Mouse (Mus musculus) myocyte (in vitro differentiated cells): ENCODE measurements at regions not wholly inside any gene's neighbourhood (a gene's known extent, or its start where the extent isn't known, plus 50 kb on each side); places are given as distances from the start of the nearest gene placed in this dataset.

ENCODE experiments used
- H3K27me3 ChIP-seq: one replicate; pipeline ENCODE4 v1.6.1; 2011; ENCODE audit not compliant: control insufficient read depth, insufficient read depth, insufficient read length
- H3K36me3 ChIP-seq: one replicate; pipeline ENCODE4 v1.6.1; 2011; ENCODE audit not compliant: control insufficient read depth, insufficient read depth
- H3K4me2 ChIP-seq: one replicate; pipeline ENCODE4 v1.6.1; 2011; ENCODE audit warnings: low read depth, control low read depth
- H3K4me3 ChIP-seq: one replicate; pipeline ENCODE4 v1.5.1; 2011; ENCODE audit warnings: mild to moderate bottlenecking, control low read depth, moderate library complexity
- H3K79me2 ChIP-seq: one replicate; pipeline ENCODE4 v1.6.1; 2011; ENCODE audit not compliant: control insufficient read depth, insufficient read depth
- H3ac ChIP-seq: one replicate; pipeline ENCODE4 v1.6.1; 2011; ENCODE audit not compliant: control insufficient read depth, insufficient read length
- CEBPB ChIP-seq: IDR thresholded peaks from 2 replicates; pipeline ENCODE4 v1.6.1; 2011; ENCODE audit warnings: mild to moderate bottlenecking, moderate library complexity; ENCODE audit not compliant: poor library complexity, insufficient read depth, severe bottlenecking
- E2F4 ChIP-seq: IDR thresholded peaks from one replicate; pipeline ENCODE4 v1.6.1; 2011; ENCODE audit warnings: mild to moderate bottlenecking, control low read depth, moderate library complexity; ENCODE audit not compliant: insufficient read depth
- MAX ChIP-seq: IDR thresholded peaks from one replicate; pipeline ENCODE4 v1.6.1; 2011; ENCODE audit warnings: low read depth, mild to moderate bottlenecking, control low read depth
- MYOD1 ChIP-seq, 3 experiments: IDR thresholded peaks; one replicate each; pipeline ENCODE4 v1.6.1; 2011; ENCODE audit warnings: control low read depth in 2 of 3, low read depth in 2 of 3, mild to moderate bottlenecking in 2 of 3, moderate library complexity in 1 of 3; ENCODE audit not compliant: insufficient read length in 2 of 3, control insufficient read depth in 1 of 3
- MYOG ChIP-seq, 3 experiments: IDR thresholded peaks; one replicate each; pipeline ENCODE4 v1.6.1; 2011; ENCODE audit warnings: control low read depth in 2 of 3, low read depth in 2 of 3, mild to moderate bottlenecking in 2 of 3; ENCODE audit not compliant: insufficient read length in 2 of 3, control insufficient read depth in 1 of 3, insufficient read depth in 1 of 3
- POLR2A ChIP-seq: IDR thresholded peaks from one replicate; pipeline ENCODE4 v1.6.1; 2011; ENCODE audit warnings: low read depth, mild to moderate bottlenecking, control low read depth, moderate library complexity; ENCODE audit not compliant: insufficient read length
- POLR2AphosphoS2 ChIP-seq: IDR thresholded peaks from one replicate; pipeline ENCODE4 v1.6.1; 2011; ENCODE audit warnings: low read depth, control low read depth; ENCODE audit not compliant: insufficient read length
- REST ChIP-seq: IDR thresholded peaks from one replicate; pipeline ENCODE4 v1.6.1; 2011; ENCODE audit warnings: mild to moderate bottlenecking, control low read depth, moderate library complexity; ENCODE audit not compliant: insufficient read depth, insufficient read length
- SRF ChIP-seq: IDR thresholded peaks from one replicate; pipeline ENCODE4 v1.6.1; 2011; ENCODE audit warnings: low read depth; ENCODE audit not compliant: control insufficient read depth, insufficient read length
- TCF12 ChIP-seq: IDR thresholded peaks from one replicate; pipeline ENCODE4 v1.6.1; 2011; ENCODE audit warnings: mild to moderate bottlenecking, control low read depth; ENCODE audit not compliant: poor library complexity, insufficient read depth, severe bottlenecking
- TCF3 ChIP-seq: IDR thresholded peaks from one replicate; pipeline ENCODE4 v1.6.1; 2011; ENCODE audit warnings: low read depth, control low read depth; ENCODE audit not compliant: insufficient read length
- USF1 ChIP-seq: IDR thresholded peaks from one replicate; pipeline ENCODE4 v1.6.1; 2011; ENCODE audit warnings: low read depth, mild to moderate bottlenecking, control low read depth, moderate library complexity

DNA sequence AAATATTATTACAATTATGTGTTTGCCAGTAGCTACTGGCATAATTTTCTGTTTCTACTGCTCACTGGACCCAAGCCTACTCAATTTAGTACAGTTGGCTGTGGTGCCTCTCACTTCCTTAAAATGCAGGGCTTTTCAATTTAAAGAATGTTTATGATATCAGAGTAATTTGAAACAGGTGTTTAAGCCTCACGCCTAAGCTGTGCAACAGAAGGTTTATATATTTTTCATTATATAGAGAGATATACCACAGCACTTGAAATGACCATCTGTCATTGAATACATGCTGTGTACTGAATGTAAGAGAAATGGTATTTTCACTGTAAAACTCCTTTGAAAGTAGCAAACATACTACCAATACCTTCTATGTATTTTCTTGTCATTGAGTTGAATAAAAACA is 376.8 kb downstream of the Otol1 start:
- Histone ChIP-seq H3K27me3 (no peaks in the 10 kb centered on the region), H3K4me3 (no peak overlapping the region)
- no peak for TF ChIP-seq MAX
- TF ChIP-seq REST: no peak
- TF ChIP-seq MYOG (IDR thresholded peaks at IDR 0.05; ENCODE audit: control insufficient read depth in 1 of 3, insufficient read depth in 1 of 3, insufficient read length in 2 of 3, low read depth in 2 of 3): no peak
- no peak for TF ChIP-seq CEBPB
- no peak for TF ChIP-seq POLR2AphosphoS2
- TF ChIP-seq TCF12: no peak

GRCm38 (mm10) chr3:70385961-70386360 is 378.5 kb downstream of the Otol1 start:
- H3K4me2 ChIP-seq: no peak overlapping the region
- H3K79me2 ChIP-seq: no peaks in the 10 kb centered on the region
- H3ac ChIP-seq: no peak overlapping the region
- H3K27me3 ChIP-seq: no peaks in the 10 kb centered on the region
- no peak overlapping the region for H3K4me3 ChIP-seq
- TF ChIP-seq SRF: no peak
- no peak for TF ChIP-seq MYOG (IDR thresholded peaks at IDR 0.05; ENCODE audit: control insufficient read depth in 1 of 3, insufficient read depth in 1 of 3, insufficient read length in 2 of 3, low read depth in 2 of 3)
- TF ChIP-seq CEBPB: no peak
- TF ChIP-seq MAX: no peak
- no peak for TF ChIP-seq TCF12
- TF ChIP-seq MYOD1 (IDR thresholded peaks at IDR 0.05; ENCODE audit: control insufficient read depth in 1 of 3, insufficient read length in 2 of 3, low read depth in 2 of 3): no peak
- no peak for TF ChIP-seq REST
- no peak for TF ChIP-seq E2F4
- TF ChIP-seq POLR2AphosphoS2: no peak
- no peaks in the 10 kb centered on the region for H3K36me3 ChIP-seq

More for the DNA sequence above, 376.8 kb downstream of the Otol1 start:
- H3ac ChIP-seq: no peak overlapping the region
- no peaks in the 10 kb centered on the region for H3K79me2 ChIP-seq
- H3K36me3 ChIP-seq: no peaks in the 10 kb centered on the region
- H3K4me2 ChIP-seq: no peak overlapping the region

DNA sequence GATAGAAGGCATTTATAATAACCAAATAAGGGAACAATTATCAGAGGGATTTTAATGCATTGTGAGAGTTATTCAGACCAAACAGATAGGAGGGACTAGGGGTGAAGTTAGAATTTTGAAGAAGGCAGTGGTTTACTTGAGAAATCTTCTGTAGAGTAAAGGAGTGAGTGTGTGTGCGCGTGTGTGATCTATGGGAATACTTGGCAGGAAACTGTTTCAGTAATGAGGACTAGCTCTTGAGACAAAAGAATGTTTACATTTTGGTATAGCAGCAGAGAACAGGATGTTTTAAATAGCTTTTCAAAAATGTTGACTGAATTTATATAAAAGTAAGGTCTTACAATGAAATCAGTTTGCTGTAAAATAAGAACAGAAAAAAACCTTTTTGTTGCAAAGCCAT is 393.8 kb downstream of the Otol1 start:
- Histone ChIP-seq H3K36me3 (no peaks in the 10 kb centered on the region), H3K4me2 (no peak overlapping the region), H3ac (no peak overlapping the region), H3K4me3 (no peak overlapping the region), H3K27me3 (no peaks in the 10 kb centered on the region), H3K79me2 (no peaks in the 10 kb centered on the region)
- no peak for TF ChIP-seq MYOD1 (IDR thresholded peaks at IDR 0.05; ENCODE audit: control insufficient read depth in 1 of 3, insufficient read length in 2 of 3, low read depth in 2 of 3)
- no peak for TF ChIP-seq USF1
- no peak for TF ChIP-seq POLR2A

DNA sequence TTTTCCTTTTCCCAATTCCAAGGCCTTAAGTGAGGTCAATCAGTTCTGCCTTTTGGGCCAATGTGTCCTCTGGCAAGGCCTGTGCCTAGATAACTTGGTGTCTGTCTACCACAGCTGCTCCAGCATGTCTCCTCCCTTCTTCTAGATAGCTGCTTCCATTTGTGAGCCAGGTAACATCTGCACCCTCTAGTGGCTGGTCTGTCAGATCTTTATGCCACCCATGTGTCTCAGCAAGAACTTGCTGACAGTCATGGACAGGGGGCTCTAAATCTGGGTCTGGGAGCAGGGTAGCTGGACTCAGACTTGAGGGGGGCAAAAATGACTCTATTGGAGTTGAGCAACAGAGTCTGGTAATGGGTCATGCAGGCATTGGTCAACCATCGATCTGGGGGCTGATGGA is 399.2 kb downstream of the Otol1 start:
- H3K27me3 ChIP-seq: no peaks in the 10 kb centered on the region
- TF ChIP-seq POLR2A: no peak
- no peak for TF ChIP-seq TCF3
- TF ChIP-seq REST: no peak
- no peak for TF ChIP-seq MAX
- no peak for TF ChIP-seq MYOG (IDR thresholded peaks at IDR 0.05; ENCODE audit: control insufficient read depth in 1 of 3, insufficient read depth in 1 of 3, insufficient read length in 2 of 3, low read depth in 2 of 3)
- no peak for TF ChIP-seq MYOD1 (IDR thresholded peaks at IDR 0.05; ENCODE audit: control insufficient read depth in 1 of 3, insufficient read length in 2 of 3, low read depth in 2 of 3)
- no peak for TF ChIP-seq CEBPB
- TF ChIP-seq USF1: no peak
- no peak for TF ChIP-seq POLR2AphosphoS2
- no peak for TF ChIP-seq TCF12
- no peak for TF ChIP-seq E2F4
- no peak for TF ChIP-seq SRF
- H3K36me3 ChIP-seq: no peaks in the 10 kb centered on the region
- no peak overlapping the region for H3ac ChIP-seq
- H3K4me3 ChIP-seq: no peak overlapping the region
- H3K79me2 ChIP-seq: no peaks in the 10 kb centered on the region
- no peak overlapping the region for H3K4me2 ChIP-seq

- Histone ChIP-seq H3ac (no peak overlapping the region), H3K79me2 (no peaks in the 10 kb centered on the region), H3K27me3 (no peaks in the 10 kb centered on the region), H3K4me2 (no peak overlapping the region), H3K4me3 (no peak overlapping the region), H3K36me3 (no peaks in the 10 kb centered on the region)
- no peak for TF ChIP-seq MYOG (IDR thresholded peaks at IDR 0.05; ENCODE audit: control insufficient read depth in 1 of 3, insufficient read depth in 1 of 3, insufficient read length in 2 of 3, low read depth in 2 of 3)
- no peak for TF ChIP-seq POLR2A
- no peak for TF ChIP-seq MAX
- TF ChIP-seq USF1: no peak
- no peak for TF ChIP-seq TCF12
- no peak for TF ChIP-seq TCF3
- TF ChIP-seq POLR2AphosphoS2: no peak
- no peak for TF ChIP-seq REST
- TF ChIP-seq CEBPB: no peak
- no peak for TF ChIP-seq MYOD1 (IDR thresholded peaks at IDR 0.05; ENCODE audit: control insufficient read depth in 1 of 3, insufficient read length in 2 of 3, low read depth in 2 of 3)
- no peak for TF ChIP-seq SRF
- TF ChIP-seq E2F4: no peak
Measured at GRCm38 (mm10) chr3:70418273-70418672, 410.9 kb downstream of the Otol1 start.
